Mouse (Mus musculus) heart, embryonic 13.5 days (tissue): Measurements from ENCODE around the gene Gtsf2. TPM values are rescaled to one million over a fixed set of nuclear protein-coding genes. Genes with fewer than 3 reads are reported as not detected.
"Not testable (repeated sequence)": the region's sequence is repeated elsewhere in the genome, so short reads cannot be mapped to it uniquely, and the experiment has no call there.

ENCODE experiments used
- ATAC-seq: fragments of 200-750 bp; cut with Nextera tagmentation; 2 replicates; pipeline ENCODE4 v1.8.0; 2017; ENCODE audit warnings: moderate TSS enrichment; ENCODE audit not compliant: insufficient number of reproducible peaks, low FRiP score, low TSS enrichment; ENCODE audit errors: extremely low read depth
- H3K27ac ChIP-seq: fragments of 300-500 bp; sonication (generic); replicated peaks from 2 replicates; pipeline ENCODE4 v1.5.1; 2015; ENCODE audit warnings: moderate library complexity, mild to moderate bottlenecking, inconsistent platforms
- H3K27me3 ChIP-seq: fragments of 300-500 bp; sonication (generic); replicated peaks from 2 replicates; pipeline ENCODE4 v1.6.1; 2015; ENCODE audit warnings: mild to moderate bottlenecking, inconsistent platforms
- H3K36me3 ChIP-seq: fragments of 300-500 bp; sonication (generic); 2 replicates; pipeline ENCODE4 v1.6.1; 2015; ENCODE audit warnings: mild to moderate bottlenecking, inconsistent platforms
- H3K4me1 ChIP-seq: fragments of 300-500 bp; sonication (generic); 2 replicates; pipeline ENCODE4 v1.6.1; 2015; ENCODE audit warnings: inconsistent platforms
- H3K4me2 ChIP-seq: fragments of 300-500 bp; sonication (generic); 2 replicates; pipeline ENCODE4 v1.6.1; 2015; ENCODE audit warnings: inconsistent platforms, mild to moderate bottlenecking, moderate library complexity
- H3K4me3 ChIP-seq: fragments of 300-500 bp; sonication (generic); 2 replicates; pipeline ENCODE4 v1.5.1; 2015; ENCODE audit warnings: moderate library complexity, mild to moderate bottlenecking, inconsistent platforms
- H3K9ac ChIP-seq: fragments of 300-500 bp; sonication (generic); 2 replicates; pipeline ENCODE4 v1.6.1; 2015; ENCODE audit warnings: inconsistent platforms, mild to moderate bottlenecking, moderate library complexity
- H3K9me3 ChIP-seq: fragments of 300-500 bp; sonication (generic); 2 replicates; pipeline ENCODE4 v1.6.1; 2016; ENCODE audit warnings: inconsistent platforms
- WGBS: fragments of 180-500 bp; shearing (Covaris S2); methylation state at CpG from one replicate; pipeline ENCODE4 v1.1.7; 2015; ENCODE audit warnings: mixed read lengths; 5-methylcytosine and 5-hydroxymethylcytosine counted together
- polyA plus RNA-seq: library from polyadenylated mRNA; unstranded; fragments of >200 nt; fragmentation: Nextera tagmentation; extraction: Ambion mirVana; gene quantifications from 2 replicates; pipeline ENCODE4 v1.2.1, GENCODE M21; 2015

Gene Gtsf2
- polyA plus RNA-seq, 1 experiment from 2014 or later, result not detected

DNA sequence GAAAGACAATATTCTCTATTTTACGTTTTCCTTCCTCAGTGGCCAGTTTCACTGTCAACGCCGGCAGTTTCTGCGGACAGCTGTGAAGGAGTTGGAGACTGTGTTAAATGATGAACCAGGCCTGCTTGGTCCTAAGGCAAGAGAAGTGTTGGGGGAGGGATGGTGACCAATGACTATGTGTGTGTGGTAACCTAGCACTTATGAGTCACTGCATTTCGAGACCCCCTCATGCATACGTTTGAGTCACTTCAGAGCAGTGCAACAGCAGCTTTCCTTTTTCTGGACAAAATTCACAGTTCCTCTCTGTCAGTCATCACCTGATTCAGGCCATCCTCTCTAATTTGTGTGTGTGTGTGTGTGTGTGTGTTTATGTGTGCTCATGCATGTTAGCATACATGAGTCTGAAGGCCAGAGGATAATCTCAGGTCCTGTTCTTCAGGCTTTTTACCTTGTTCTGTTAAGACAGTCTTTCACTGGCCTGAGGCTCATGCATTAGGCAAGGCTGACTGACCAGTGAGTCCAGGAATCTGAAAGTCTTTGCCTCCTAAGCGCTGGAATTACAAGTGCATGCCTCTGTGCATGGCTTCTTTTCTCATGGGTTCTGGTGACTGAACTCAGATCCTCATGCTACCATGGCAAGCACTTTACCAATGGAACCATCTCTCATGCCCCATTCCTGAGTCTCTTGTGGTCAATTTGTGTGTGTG, 23.4 kb upstream of the Gtsf2 start:
- no peaks in the 10 kb centered on the region for H3K9me3 ChIP-seq
- H3K27ac ChIP-seq, result no peak overlapping the region
- H3K36me3 ChIP-seq, result no peaks in the 10 kb centered on the region
- no peak for ATAC-seq
- H3K4me2 ChIP-seq, result no peak overlapping the region
- no peak overlapping the region for H3K9ac ChIP-seq
- peaks cover 13% of the 10 kb centered on the region for H3K4me1 ChIP-seq
- H3K27me3 ChIP-seq, result no peaks in the 10 kb centered on the region
- 67% methylated on average over 7 of the region's 7 CpGs for WGBS
- no peak overlapping the region for H3K4me3 ChIP-seq

DNA sequence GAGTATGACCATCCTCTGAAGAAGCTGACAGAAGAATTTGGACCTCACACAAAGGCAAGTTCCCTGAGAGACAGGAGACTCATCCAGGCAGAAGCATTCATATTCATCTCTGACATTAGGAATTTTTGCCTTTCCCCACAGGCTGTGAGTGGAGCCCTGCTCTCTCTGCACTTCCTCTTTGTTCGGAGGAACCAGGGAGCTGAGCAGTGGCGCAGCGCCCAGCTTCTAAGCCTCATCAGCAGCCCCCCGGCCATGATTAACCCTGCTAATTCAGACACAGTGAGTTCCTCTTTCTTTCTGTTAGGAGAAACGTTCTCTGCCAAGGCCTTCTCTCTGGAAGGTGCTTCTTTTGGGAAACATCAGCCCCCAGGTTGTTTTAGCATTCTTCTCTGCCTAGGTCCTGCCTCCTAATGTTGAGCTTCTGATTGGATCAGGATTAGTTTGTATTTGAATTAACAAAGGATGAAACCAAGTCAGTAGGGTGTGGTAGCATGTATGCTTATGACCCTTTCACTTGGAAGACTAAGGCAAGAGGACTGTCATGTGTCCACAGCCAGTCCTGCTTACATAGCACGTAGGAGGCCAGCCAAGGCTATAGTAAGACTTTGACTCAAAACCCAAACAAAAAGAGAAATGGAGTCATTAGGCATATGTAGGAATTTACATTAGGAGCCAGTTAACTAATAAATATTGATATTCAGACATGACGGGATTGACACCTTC, 14.4 kb upstream of the Gtsf2 start:
- H3K27me3 ChIP-seq, result no peaks in the 10 kb centered on the region
- WGBS, result 63% methylated on average over 7 of the region's 7 CpGs
- ATAC-seq, result no peak

GRCm38 (mm10) chr15:103454449-103454848, 6.2 kb upstream of the Gtsf2 start:
- no peak for ATAC-seq

More for the DNA sequence above, 14.4 kb upstream of the Gtsf2 start:
- H3K4me2 ChIP-seq, result no peak overlapping the region
- H3K4me1 ChIP-seq, result no peaks in the 10 kb centered on the region
- H3K9ac ChIP-seq, result no peak overlapping the region
- no peak overlapping the region for H3K27ac ChIP-seq
- no peak overlapping the region for H3K4me3 ChIP-seq
- H3K9me3 ChIP-seq, result no peaks in the 10 kb centered on the region
- no peaks in the 10 kb centered on the region for H3K36me3 ChIP-seq

GRCm38 (mm10) chr15:103453551-103454218, 5.4 kb upstream of the Gtsf2 start, which contains the start of gene Nckap1l:
TSS of gene Nckap1l (plus strand) at chr15:103453794.
- Histone ChIP-seq H3K36me3 (no peaks in the 10 kb centered on the region), H3K4me3 (no peak within 1 kb of the TSS), H3K27ac (no peak within 1 kb of the TSS), H3K4me2 (no peak within 1 kb of the TSS), H3K9me3 (no peaks in the 10 kb centered on the region), H3K27me3 (no peaks in the 10 kb centered on the region), H3K9ac (no peak within 1 kb of the TSS), H3K4me1 (no peaks in the 10 kb centered on the region)
- ATAC-seq, result no peak
- 73% methylated on average over 13 of the region's 13 CpGs for WGBS

More at GRCm38 (mm10) chr15:103454449-103454848, 6.2 kb upstream of the Gtsf2 start:
- H3K4me3 ChIP-seq, result no peak overlapping the region
- no peaks in the 10 kb centered on the region for H3K4me1 ChIP-seq
- H3K27me3 ChIP-seq, result no peaks in the 10 kb centered on the region
- no peak overlapping the region for H3K4me2 ChIP-seq
- no peaks in the 10 kb centered on the region for H3K36me3 ChIP-seq
- H3K27ac ChIP-seq, result no peak overlapping the region
- H3K9me3 ChIP-seq, result no peaks in the 10 kb centered on the region
- H3K9ac ChIP-seq, result no peak overlapping the region
- 79% methylated on average over 6 of the region's 6 CpGs for WGBS

- not testable (repeated sequence) for H3K4me2 ChIP-seq, H3K27ac ChIP-seq, H3K36me3 ChIP-seq, H3K9ac ChIP-seq, H3K27me3 ChIP-seq, H3K9me3 ChIP-seq, H3K4me3 ChIP-seq, ATAC-seq, H3K4me1 ChIP-seq
- 60% methylated on average over 4 of the region's 4 CpGs for WGBS
Observed at GRCm38 (mm10) chr15:103445966-103446365, 2.3 kb downstream of the Gtsf2 start.

GRCm38 (mm10) chr15:103430241-103430640, 18.0 kb downstream of the Gtsf2 start, which contains the start of gene Gtsf1:
TSS of gene Gtsf1 (minus strand) at chr15:103430470.
- H3K4me2 ChIP-seq, result no peak within 1 kb of the TSS
- WGBS, result 82% methylated on average over 16 of the region's 16 CpGs
- H3K36me3 ChIP-seq, result no peaks in the 10 kb centered on the region
- no peaks in the 10 kb centered on the region for H3K9me3 ChIP-seq
- no peak within 1 kb of the TSS for H3K4me3 ChIP-seq
- no peak within 1 kb of the TSS for H3K9ac ChIP-seq
- H3K27ac ChIP-seq, result no peak within 1 kb of the TSS
- H3K4me1 ChIP-seq, result no peaks in the 10 kb centered on the region
- ATAC-seq, result no peak
- H3K27me3 ChIP-seq, result no peaks in the 10 kb centered on the region

GRCm38 (mm10) chr15:103427017-103427416, 21.3 kb downstream of the Gtsf2 start:
- Histone ChIP-seq H3K27me3 (no peaks in the 10 kb centered on the region), H3K4me2 (no peak overlapping the region), H3K27ac (no peak overlapping the region; the same call in 1 of the 2 replicates), H3K4me3 (no peak overlapping the region), H3K36me3 (no peaks in the 10 kb centered on the region), H3K4me1 (no peaks in the 10 kb centered on the region), H3K9ac (no peak overlapping the region), H3K9me3 (no peaks in the 10 kb centered on the region)
- WGBS, result 42% methylated on average over 2 of the region's 2 CpGs
- no peak for ATAC-seq

GRCm38 (mm10) chr15:103405586-103405985, 42.7 kb downstream of the Gtsf2 start:
- ATAC-seq, H3K9me3 ChIP-seq, H3K36me3 ChIP-seq, H3K4me2 ChIP-seq, H3K27ac ChIP-seq, H3K4me1 ChIP-seq, H3K4me3 ChIP-seq, H3K9ac ChIP-seq, H3K27me3 ChIP-seq: not testable (repeated sequence)
- 71% methylated on average over 3 of the region's 3 CpGs for WGBS

GRCm38 (mm10) chr15:103401361-103401760, 46.9 kb downstream of the Gtsf2 start:
- no peak for ATAC-seq
- Histone ChIP-seq H3K4me3 (no peak overlapping the region), H3K27me3 (no peaks in the 10 kb centered on the region), H3K4me2 (no peak overlapping the region), H3K9ac (no peak overlapping the region), H3K9me3 (no peaks in the 10 kb centered on the region), H3K27ac (no peak overlapping the region), H3K36me3 (no peaks in the 10 kb centered on the region), H3K4me1 (peaks cover 3% of the 10 kb centered on the region; the same call in 1 of the 2 replicates)
- 83% methylated on average over 5 of the region's 5 CpGs for WGBS

- no peak overlapping the region for H3K9ac ChIP-seq
- no peaks in the 10 kb centered on the region for H3K9me3 ChIP-seq
- H3K4me1 ChIP-seq, result no peaks in the 10 kb centered on the region
- no peak overlapping the region for H3K4me3 ChIP-seq
- H3K27ac ChIP-seq, result no peak overlapping the region
- no peak for ATAC-seq
- no peaks in the 10 kb centered on the region for H3K27me3 ChIP-seq
- no peak overlapping the region for H3K4me2 ChIP-seq
- no peaks in the 10 kb centered on the region for H3K36me3 ChIP-seq
Observed at GRCm38 (mm10) chr15:103393577-103393976, 54.7 kb downstream of the Gtsf2 start.
